Mouse (Mus musculus) bone marrow, adult 2 months (tissue): Measurements from ENCODE around the gene Rpap1. TPM values are rescaled to one million over a fixed set of nuclear protein-coding genes. Genes with fewer than 3 reads are reported as not detected.
A peak's percentile ranks its signal among the peaks of the same experiment; 100 is the strongest.

Source experiments
- H3K27ac ChIP-seq: fragments of 200-500 bp; 2 replicates; pipeline ENCODE4 v1.5.1; 2012; ENCODE audit warnings: low read depth, mild to moderate bottlenecking, control low read depth, inconsistent platforms, low read length; ENCODE audit not compliant: control insufficient read depth, poor library complexity, insufficient read depth
- H3K4me1 ChIP-seq: fragments of 200-500 bp; 2 replicates; pipeline ENCODE4 v1.6.1; 2011; ENCODE audit warnings: low read length; ENCODE audit not compliant: control insufficient read depth, insufficient read depth
- H3K4me3 ChIP-seq: fragments of 200-500 bp; replicated peaks from 2 replicates; pipeline ENCODE3; 2011; ENCODE audit warnings: mild to moderate bottlenecking, low read depth, low read length, control low read depth; ENCODE audit not compliant: control insufficient read depth
- CTCF ChIP-seq: fragments of 200-500 bp; IDR thresholded peaks from 2 replicates; pipeline ENCODE4 v1.5.1; 2011; ENCODE audit warnings: low read length, control low read depth; ENCODE audit not compliant: control insufficient read depth, insufficient read depth
- POLR2A ChIP-seq: fragments of 200-500 bp; IDR thresholded peaks from 2 replicates; pipeline ENCODE4 v1.6.1; 2011; ENCODE audit warnings: low read depth, mild to moderate bottlenecking, control low read depth, low read length, borderline replicate concordance; ENCODE audit not compliant: control insufficient read depth
- WGBS: fragments of 180-500 bp; shearing (Covaris S2); methylation state at CpG from one replicate; pipeline ENCODE4 v1.1.7; 2018; 5-methylcytosine and 5-hydroxymethylcytosine counted together
- polyA plus RNA-seq: library from polyadenylated mRNA; stranded (reverse); fragments of >200 nt; gene quantifications from 2 replicates; pipeline ENCODE4 v1.2.4, GENCODE M21; 2011; ENCODE audit warnings: low replicate concordance; ENCODE audit not compliant: missing spikeins, insufficient read depth, insufficient read length

Gene Rpap1
- 5.9 and 12.6 TPM in 2 replicates for polyA plus RNA-seq

GRCm38 (mm10) chr2:119787206-119787883, at the start of gene Rpap1:
Gene Rpap1, minus strand, starts transcription at chr2:119787537.
- WGBS, result under 1% methylated on average over 44 of the region's 44 CpGs
- Histone ChIP-seq H3K4me3 (peak within 1 kb of the TSS; percentile 75), H3K4me1 (no peaks in the 10 kb centered on the region), H3K27ac (no peak within 1 kb of the TSS)
- TF ChIP-seq POLR2A, result peak; percentile 75; the same call in 1 of the 2 replicates
- no peak for TF ChIP-seq CTCF

- TF ChIP-seq CTCF, result no peak
- no peak for TF ChIP-seq POLR2A
- Histone ChIP-seq H3K4me3 (no peak overlapping the region), H3K27ac (no peak overlapping the region), H3K4me1 (no peaks in the 10 kb centered on the region; the same call in 1 of the 2 replicates)
- WGBS, result 70% methylated on average over 4 of the region's 4 CpGs
Observed at GRCm38 (mm10) chr2:119834231-119834630, 46.9 kb upstream of the Rpap1 start.

- WGBS, result 74% methylated on average over 2 of the region's 2 CpGs
- TF ChIP-seq CTCF (no peak), POLR2A (no peak)
Observed at GRCm38 (mm10) chr2:119830579-119830978, 43.2 kb upstream of the Rpap1 start.

GRCm38 (mm10) chr2:119821136-119821535, 33.8 kb upstream of the Rpap1 start:
- Histone ChIP-seq H3K4me1 (no peaks in the 10 kb centered on the region), H3K27ac (no peak overlapping the region), H3K4me3 (no peak overlapping the region)
- TF ChIP-seq CTCF, result no peak
- no peak for TF ChIP-seq POLR2A
- WGBS, result 86% methylated on average over 9 of the region's 9 CpGs

More at GRCm38 (mm10) chr2:119830579-119830978, 43.2 kb upstream of the Rpap1 start:
- no peak overlapping the region for H3K27ac ChIP-seq
- H3K4me3 ChIP-seq, result no peak overlapping the region
- H3K4me1 ChIP-seq, result no peaks in the 10 kb centered on the region; the same call in 1 of the 2 replicates

- Histone ChIP-seq H3K4me1 (no peaks in the 10 kb centered on the region), H3K4me3 (no peak overlapping the region), H3K27ac (no peak overlapping the region)
- TF ChIP-seq CTCF, result no peak
- no peak for TF ChIP-seq POLR2A
- 71% methylated on average over 9 of the region's 9 CpGs for WGBS
Observed at GRCm38 (mm10) chr2:119818668-119819272, 31.4 kb upstream of the Rpap1 start.

GRCm38 (mm10) chr2:119817047-119817446, 29.7 kb upstream of the Rpap1 start:
- Histone ChIP-seq H3K27ac (no peak overlapping the region), H3K4me3 (no peak overlapping the region), H3K4me1 (no peaks in the 10 kb centered on the region)
- 75% methylated on average over 5 of the region's 5 CpGs for WGBS
- TF ChIP-seq POLR2A (no peak), CTCF (no peak)

GRCm38 (mm10) chr2:119816611-119817010, 29.3 kb upstream of the Rpap1 start:
- Histone ChIP-seq H3K27ac (no peak overlapping the region), H3K4me1 (no peaks in the 10 kb centered on the region), H3K4me3 (no peak overlapping the region)
- TF ChIP-seq CTCF (no peak), POLR2A (no peak)
- WGBS, result 87% methylated on average over 13 of the region's 13 CpGs

GRCm38 (mm10) chr2:119814376-119814933, 27.1 kb upstream of the Rpap1 start:
- Histone ChIP-seq H3K4me3 (no peak overlapping the region), H3K27ac (no peak overlapping the region), H3K4me1 (no peaks in the 10 kb centered on the region)
- TF ChIP-seq CTCF, result no peak
- 59% methylated on average over 7 of the region's 7 CpGs for WGBS
